Comparison of ENCODE assay signal across 7 mouse cellular contexts in the genomic region with DNA sequence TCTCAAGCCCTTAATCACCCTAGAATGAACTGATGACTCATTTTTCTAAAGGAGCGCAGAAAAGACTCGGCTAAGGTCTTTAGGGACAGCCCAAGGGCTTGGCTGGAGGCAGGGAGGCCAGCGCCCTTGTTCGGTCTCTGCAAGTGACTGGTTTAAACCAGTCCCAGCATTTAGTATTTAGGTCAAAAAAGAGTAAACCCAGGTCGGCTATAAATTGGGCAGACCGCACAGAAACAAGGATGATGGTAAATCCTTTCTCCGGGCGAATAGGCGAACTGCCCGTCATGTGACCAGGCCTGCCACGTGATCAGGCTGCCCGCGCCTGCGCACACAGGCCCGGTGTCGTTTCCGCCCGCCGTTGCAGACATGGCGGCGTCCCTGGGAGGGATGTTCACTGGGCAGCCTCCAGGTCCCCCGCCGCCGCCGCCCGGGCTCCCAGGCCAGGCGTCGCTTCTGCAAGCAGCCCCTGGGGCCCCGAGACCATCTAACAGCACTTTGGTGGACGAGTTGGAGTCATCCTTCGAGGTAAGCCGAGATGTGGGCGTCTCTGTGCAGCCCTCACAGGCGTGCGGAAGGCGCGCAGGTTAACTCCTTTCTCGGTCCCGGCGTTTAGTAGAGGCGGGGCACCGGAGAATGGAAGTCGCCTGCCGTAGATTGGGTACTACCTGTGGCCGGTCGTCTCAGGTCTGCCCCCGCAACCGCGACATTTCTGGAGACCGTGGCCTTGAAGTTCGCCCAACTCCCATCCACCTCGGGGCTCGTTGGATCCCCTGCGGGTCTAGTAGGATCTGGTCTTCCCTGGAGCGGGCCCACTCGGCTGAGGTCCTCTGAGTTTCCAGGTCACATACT. TPM values are rescaled to one million over a fixed set of nuclear protein-coding genes. Genes with fewer than 3 reads are reported as not detected.
DNase-seq lines count a peak whose midpoint lies in the region; ATAC-seq and TF ChIP-seq lines count a peak whose summit lies in the region.

A gene (plus strand): TSS at position 270 of the 849 bp plus-strand sequence.

- peak within 1 kb of the TSS; percentile 90 for H3K4me3 ChIP-seq in embryonic facial prominence, embryonic 12.5 days
- peak within 1 kb of the TSS; percentile 94 for H3K4me3 ChIP-seq in kidney, adult 2 months (ENCODE audit: insufficient read depth, low read depth, low read length)
- H3K4me3 ChIP-seq in limb, embryonic 12.5 days (replicated peaks) = peak within 1 kb of the TSS; percentile 93
- peak within 1 kb of the TSS; percentile 93 for H3K4me3 ChIP-seq in midbrain, embryonic 15.5 days
- peak within 1 kb of the TSS; percentile 94 for H3K4me3 ChIP-seq in spleen, adult 2 months (ENCODE audit: extremely low read depth, insufficient read depth, insufficient read length)

- peak within 1 kb of the TSS; percentile 90 for H3K4me2 ChIP-seq in embryonic facial prominence, embryonic 12.5 days (replicated peaks)
- peak within 1 kb of the TSS; percentile 84 for H3K4me2 ChIP-seq in limb, embryonic 12.5 days
- H3K4me2 ChIP-seq in midbrain, embryonic 15.5 days = peak within 1 kb of the TSS; percentile 90

- H3K9ac ChIP-seq in embryonic facial prominence, embryonic 12.5 days = peak within 1 kb of the TSS; percentile 85
- peak within 1 kb of the TSS; percentile 93 for H3K9ac ChIP-seq in limb, embryonic 12.5 days (replicated peaks)
- peak within 1 kb of the TSS; percentile 95 for H3K9ac ChIP-seq in midbrain, embryonic 15.5 days

- DNase-seq in adrenal gland, postnatal 25 days = peak; percentile 95
- peak; percentile 95 for DNase-seq in heart, adult 18-20 months
- DNase-seq in kidney, adult 2 months = peak; percentile 97
- peak; percentile 70 to 94 for DNase-seq in spleen, adult 2 months (ENCODE audit: low read depth in 1 of 2, low spot score in 2 of 2)

- no peaks in the 10 kb centered on the region for H3K27me3 ChIP-seq in embryonic facial prominence, embryonic 12.5 days
- no peaks in the 10 kb centered on the region for H3K27me3 ChIP-seq in kidney, adult 2 months (replicated peaks; ENCODE audit: control insufficient read depth, insufficient read depth, low read length)
- no peaks in the 10 kb centered on the region for H3K27me3 ChIP-seq in limb, embryonic 12.5 days
- H3K27me3 ChIP-seq in midbrain, embryonic 15.5 days (replicated peaks) = no peaks in the 10 kb centered on the region
- H3K27me3 ChIP-seq in spleen, adult 2 months (ENCODE audit: control insufficient read depth, insufficient read depth, low read length) = no peaks in the 10 kb centered on the region

- no peaks in the 10 kb centered on the region for H3K9me3 ChIP-seq in embryonic facial prominence, embryonic 12.5 days
- no peaks in the 10 kb centered on the region for H3K9me3 ChIP-seq in limb, embryonic 12.5 days
- no peaks in the 10 kb centered on the region for H3K9me3 ChIP-seq in midbrain, embryonic 15.5 days

- 3% methylated on average over 56 of the region's 56 CpGs for WGBS in embryonic facial prominence, embryonic 12.5 days
- 1% methylated on average over 56 of the region's 56 CpGs for WGBS in kidney, adult 2 months
- WGBS in limb, embryonic 12.5 days = 2% methylated on average over 56 of the region's 56 CpGs
- WGBS in midbrain, embryonic 15.5 days = 1% methylated on average over 56 of the region's 56 CpGs
- WGBS in spleen, adult 2 months = 2% methylated on average over 56 of the region's 56 CpGs

- peak; percentile 47 for TF ChIP-seq POLR2A in kidney, adult 2 months (IDR thresholded peaks at IDR 0.05; ENCODE audit: low read depth, low read length)
- TF ChIP-seq POLR2A in spleen, adult 2 months (IDR thresholded peaks at IDR 0.05; ENCODE audit: low read depth, low read length) = peak; percentile 69

- TF ChIP-seq CTCF in kidney, adult 2 months (conservative IDR thresholded peaks at IDR 0.05; ENCODE audit: insufficient read depth, insufficient read length, low read depth, low read length) = no peak
- no peak for TF ChIP-seq CTCF in spleen, adult 2 months (IDR thresholded peaks at IDR 0.05; ENCODE audit: extremely low read depth, insufficient read depth, insufficient read length, insufficient replicate concordance)

- peaks cover 11% of the 10 kb centered on the region; the same call in 1 of the 2 replicates for H3K4me1 ChIP-seq in embryonic facial prominence, embryonic 12.5 days
- H3K4me1 ChIP-seq in kidney, adult 2 months (ENCODE audit: control insufficient read depth, insufficient read depth, low read length) = peaks cover 8% of the 10 kb centered on the region; the same call in 1 of the 2 replicates
- peaks cover 10% of the 10 kb centered on the region for H3K4me1 ChIP-seq in limb, embryonic 12.5 days (replicated peaks)
- H3K4me1 ChIP-seq in midbrain, embryonic 15.5 days = peaks cover 24% of the 10 kb centered on the region
- H3K4me1 ChIP-seq in spleen, adult 2 months (ENCODE audit: control insufficient read depth, insufficient read depth, insufficient read length) = no peaks in the 10 kb centered on the region; the same call in 1 of the 2 replicates

- H3K36me3 ChIP-seq in embryonic facial prominence, embryonic 12.5 days = peaks cover 12% of the 10 kb centered on the region; the same call in 1 of the 2 replicates
- peaks cover 3% of the 10 kb centered on the region for H3K36me3 ChIP-seq in kidney, adult 2 months (ENCODE audit: control insufficient read depth, insufficient read depth, low read length)
- peaks cover 19% of the 10 kb centered on the region for H3K36me3 ChIP-seq in limb, embryonic 12.5 days
- H3K36me3 ChIP-seq in midbrain, embryonic 15.5 days (replicated peaks) = peaks cover 5% of the 10 kb centered on the region
- H3K36me3 ChIP-seq in spleen, adult 2 months (ENCODE audit: control insufficient read depth, insufficient read depth, low read length) = peaks cover 7% of the 10 kb centered on the region; the same call in 1 of the 2 replicates

- ATAC-seq in embryonic facial prominence, embryonic 12.5 days (ENCODE audit: insufficient number of reproducible peaks, insufficient read depth, low FRiP score, low TSS enrichment) = peak; percentile 84
- ATAC-seq in limb, embryonic 12.5 days (ENCODE audit: insufficient number of reproducible peaks, insufficient read depth, low FRiP score, low TSS enrichment, low read depth) = peak; percentile 91
- peak; percentile 97 for ATAC-seq in midbrain, embryonic 15.5 days (replicated peaks)

- H3K27ac ChIP-seq in embryonic facial prominence, embryonic 12.5 days = peak within 1 kb of the TSS; percentile 67
- peak within 1 kb of the TSS; percentile 79 for H3K27ac ChIP-seq in kidney, adult 2 months (ENCODE audit: insufficient read depth, low read depth, low read length)
- peak within 1 kb of the TSS; percentile 56 for H3K27ac ChIP-seq in limb, embryonic 12.5 days
- peak within 1 kb of the TSS; percentile 84 for H3K27ac ChIP-seq in midbrain, embryonic 15.5 days
- peak within 1 kb of the TSS; percentile 56; the same call in 1 of the 2 replicates for H3K27ac ChIP-seq in spleen, adult 2 months (ENCODE audit: insufficient read depth, low read length)

RNA-seq across cellular contexts. Expression of the gene that starts here (rescaled TPM):
- 90.1 and 100 TPM in 2 replicates for total RNA-seq in adrenal gland, postnatal 25 days (2021)
- polyA plus RNA-seq in embryonic facial prominence, embryonic 12.5 days (2016; fragmentation: Nextera tagmentation; extraction: Ambion mirVana) = 261 and 279 TPM in 2 replicates
- total RNA-seq in heart, adult 18-20 months (2021) = 10 to 100 TPM; 56.7 to 61.3 TPM
- 173 and 194 TPM in 2 replicates for polyA plus RNA-seq in kidney, adult 2 months (2012; rRNA removed)
- 281 and 287 TPM in 2 replicates for polyA plus RNA-seq in limb, embryonic 12.5 days (2016; fragmentation: Nextera tagmentation; extraction: Ambion mirVana)
- 251 and 261 TPM in 2 replicates for polyA plus RNA-seq in midbrain, embryonic 15.5 days (2015; fragmentation: Nextera tagmentation; extraction: Ambion mirVana)
- 64.1 and 64.6 TPM in 2 replicates for polyA plus RNA-seq in spleen, adult 2 months (2012; rRNA removed)

Comparison
In these comparisons a context has a peak if more than half of its experiments do, and no peak if none do; other contexts are left out.
1. Peak in every context shown above with its lines: DNase-seq, ATAC-seq, H3K4me3 ChIP-seq and H3K27ac ChIP-seq.